Mouse (Mus musculus) brown adipose tissue, adult 24 weeks (tissue): ENCODE data around the gene Gm28305. TPM values are rescaled to one million over a fixed set of nuclear protein-coding genes. Genes with fewer than 3 reads are reported as not detected.
A peak's percentile ranks its signal among the peaks of the same experiment; 100 is the strongest.

Source experiments
- H3K27ac ChIP-seq: fragments of 200-500 bp; replicated peaks from 2 replicates; pipeline ENCODE4 v1.5.1; 2012; ENCODE audit warnings: low read depth, mild to moderate bottlenecking, low read length
- H3K4me1 ChIP-seq: fragments of 200-500 bp; 2 replicates; pipeline ENCODE4 v1.6.1; 2012; ENCODE audit warnings: low read length, mixed read lengths; ENCODE audit not compliant: control insufficient read depth, insufficient read depth, insufficient read length
- H3K4me3 ChIP-seq: fragments of 200-500 bp; 2 replicates; pipeline ENCODE4 v1.5.1; 2012; ENCODE audit warnings: low read depth, mild to moderate bottlenecking, low read length, moderate library complexity; ENCODE audit not compliant: insufficient read depth
- polyA plus RNA-seq: library from polyadenylated mRNA; stranded (reverse); fragments of >200 nt; gene quantifications from 2 replicates; pipeline ENCODE4 v1.2.4, GENCODE M21; 2012; ENCODE audit not compliant: missing spikeins, insufficient read depth, insufficient read length

Gene Gm28305
- polyA plus RNA-seq, 1 experiment, result not detected

GRCm38 (mm10) chr9:104043676-104044075 is 3.2 kb downstream of the Gm28305 start:
- Histone ChIP-seq H3K4me3 (no peak overlapping the region), H3K27ac (no peak overlapping the region), H3K4me1 (no peaks in the 10 kb centered on the region; the same call in 1 of the 2 replicates)

GRCm38 (mm10) chr9:104051028-104051427 is 10.6 kb downstream of the Gm28305 start:
- Histone ChIP-seq H3K4me3 (no peak overlapping the region), H3K27ac (no peak overlapping the region), H3K4me1 (no peaks in the 10 kb centered on the region)

- peaks cover 5% of the 10 kb centered on the region; the same call in 1 of the 2 replicates for H3K4me1 ChIP-seq
- H3K27ac ChIP-seq, result peak within 1 kb of the TSS; percentile 93
- H3K4me3 ChIP-seq, result peak within 1 kb of the TSS; percentile 82
Measured at GRCm38 (mm10) chr9:104062430-104063243, 22.2 kb downstream of the Gm28305 start, which contains the start of gene Uba5. Gene Uba5 (minus strand): TSS chr9:104063134.

GRCm38 (mm10) chr9:104063244-104063961 is 22.9 kb downstream of the Gm28305 start, which contains the start of gene Acad11:
Gene Acad11 (plus strand): TSS chr9:104063377.
- Histone ChIP-seq H3K27ac (peak within 1 kb of the TSS; percentile 93), H3K4me3 (peak within 1 kb of the TSS; percentile 82), H3K4me1 (peaks cover 5% of the 10 kb centered on the region; the same call in 1 of the 2 replicates)

- peak overlapping the region; percentile 93; the same call in 1 of the 2 replicates for H3K27ac ChIP-seq
- no peak overlapping the region for H3K4me3 ChIP-seq
- H3K4me1 ChIP-seq, result peaks cover 5% of the 10 kb centered on the region; the same call in 1 of the 2 replicates
Measured at GRCm38 (mm10) chr9:104064571-104064970, 24.1 kb downstream of the Gm28305 start.

- Histone ChIP-seq H3K27ac (peak overlapping the region; percentile 54), H3K4me3 (no peak overlapping the region), H3K4me1 (peaks cover 7% of the 10 kb centered on the region; the same call in 1 of the 2 replicates)
Measured at GRCm38 (mm10) chr9:104070241-104070640, 29.8 kb downstream of the Gm28305 start.

GRCm38 (mm10) chr9:104070863-104071604 is 30.6 kb downstream of the Gm28305 start:
- Histone ChIP-seq H3K27ac (peak overlapping the region; percentile 94), H3K4me3 (no peak overlapping the region), H3K4me1 (peaks cover 7% of the 10 kb centered on the region; the same call in 1 of the 2 replicates)

- H3K4me3 ChIP-seq, result no peak overlapping the region
- no peak overlapping the region for H3K27ac ChIP-seq
Measured at GRCm38 (mm10) chr9:104075808-104076207, 35.3 kb downstream of the Gm28305 start.

GRCm38 (mm10) chr9:104078780-104079179 is 38.3 kb downstream of the Gm28305 start:
- Histone ChIP-seq H3K4me3 (no peak overlapping the region), H3K4me1 (no peaks in the 10 kb centered on the region), H3K27ac (no peak overlapping the region)

More at GRCm38 (mm10) chr9:104075808-104076207, 35.3 kb downstream of the Gm28305 start:
- peaks cover 7% of the 10 kb centered on the region; the same call in 1 of the 2 replicates for H3K4me1 ChIP-seq

- Histone ChIP-seq H3K4me3 (no peak overlapping the region), H3K27ac (no peak overlapping the region), H3K4me1 (no peaks in the 10 kb centered on the region)
Measured at GRCm38 (mm10) chr9:104079379-104079778, 38.9 kb downstream of the Gm28305 start.

GRCm38 (mm10) chr9:104080038-104080437 is 39.6 kb downstream of the Gm28305 start:
- H3K4me3 ChIP-seq, result no peak overlapping the region
- H3K4me1 ChIP-seq, result no peaks in the 10 kb centered on the region
- H3K27ac ChIP-seq, result no peak overlapping the region

GRCm38 (mm10) chr9:104085730-104086429 is 45.4 kb downstream of the Gm28305 start:
- H3K4me3 ChIP-seq, result no peak overlapping the region
- peaks cover 2% of the 10 kb centered on the region; the same call in 1 of the 2 replicates for H3K4me1 ChIP-seq
- no peak overlapping the region for H3K27ac ChIP-seq

GRCm38 (mm10) chr9:104088555-104088954 is 48.1 kb downstream of the Gm28305 start:
- Histone ChIP-seq H3K4me3 (no peak overlapping the region), H3K27ac (0 out of 2 replicates have a peak overlapping the region, but pooled peaks have one; percentile 42), H3K4me1 (peaks cover 2% of the 10 kb centered on the region; the same call in 1 of the 2 replicates)

- H3K4me1 ChIP-seq, result peaks cover 2% of the 10 kb centered on the region; the same call in 1 of the 2 replicates
- no peak overlapping the region for H3K4me3 ChIP-seq
- no peak overlapping the region for H3K27ac ChIP-seq
Measured at GRCm38 (mm10) chr9:104092945-104093344, 52.5 kb downstream of the Gm28305 start.
